Mouse (Mus musculus) midbrain, embryonic 14.5 days (tissue): ENCODE measurements at regions not wholly inside any gene's neighbourhood (a gene's known extent, or its start where the extent isn't known, plus 50 kb on each side); places are given as distances from the start of the nearest gene placed in this dataset.

ENCODE experiments used
- ATAC-seq: fragments of 200-750 bp; cut with Nextera tagmentation; 2 replicates; pipeline ENCODE4 v1.8.0; 2017; ENCODE audit warnings: moderate number of reproducible peaks, moderate library complexity; ENCODE audit not compliant: low FRiP score, low TSS enrichment
- DNase-seq: peaks from one replicate; pipeline ENCODE4 v3.0.0-alpha.2; 2015
- H3K27ac ChIP-seq: fragments of 300-500 bp; sonication (generic); replicated peaks from 2 replicates; pipeline ENCODE4 v1.5.1; 2014; ENCODE audit warnings: mild to moderate bottlenecking, low read depth, low read length, moderate library complexity
- H3K27me3 ChIP-seq: fragments of 300-500 bp; sonication (generic); 2 replicates; pipeline ENCODE4 v1.6.1; 2014; ENCODE audit warnings: low read length, control low read depth, mixed read lengths; ENCODE audit not compliant: control insufficient read depth, insufficient read depth
- H3K36me3 ChIP-seq: fragments of 300-500 bp; sonication (generic); 2 replicates; pipeline ENCODE4 v1.6.1; 2014; ENCODE audit warnings: low read length, control low read depth; ENCODE audit not compliant: control insufficient read depth, insufficient read depth
- H3K4me1 ChIP-seq: fragments of 300-500 bp; sonication (generic); 2 replicates; pipeline ENCODE4 v1.6.1; 2014; ENCODE audit warnings: mild to moderate bottlenecking, antibody characterized with exemption, low read length, control low read depth; ENCODE audit not compliant: control insufficient read depth, insufficient read depth
- H3K4me2 ChIP-seq: fragments of 300-500 bp; sonication (generic); 2 replicates; pipeline ENCODE4 v1.6.1; 2014; ENCODE audit warnings: mild to moderate bottlenecking, low read length, moderate library complexity
- H3K4me3 ChIP-seq: fragments of 300-500 bp; sonication (generic); replicated peaks from 2 replicates; pipeline ENCODE4 v1.5.1; 2014; ENCODE audit warnings: low read depth, low read length
- H3K9ac ChIP-seq: fragments of 300-500 bp; sonication (generic); replicated peaks from 2 replicates; pipeline ENCODE4 v1.6.1; 2014; ENCODE audit warnings: mild to moderate bottlenecking, low read length, moderate library complexity
- H3K9me3 ChIP-seq: fragments of 300-500 bp; sonication (generic); 2 replicates; pipeline ENCODE4 v1.6.1; 2016; ENCODE audit warnings: low read length, control low read depth, mixed read lengths; ENCODE audit not compliant: control insufficient read depth
- whole genome bisulfite sequencing: fragments of 180-500 bp; shearing (Covaris S2); extraction: QIAGEN DNeasy Blood & Tissue Kit; methylation state at CpG from one replicate; pipeline ENCODE4 v1.1.7; 2014; 5-methylcytosine and 5-hydroxymethylcytosine counted together

- Histone ChIP-seq H3K27ac (no peak overlapping the region), H3K4me2 (no peak overlapping the region), H3K27me3 (no peaks in the 10 kb centered on the region), H3K9ac (no peak overlapping the region), H3K4me1 (no peaks in the 10 kb centered on the region), H3K4me3 (no peak overlapping the region), H3K36me3 (no peaks in the 10 kb centered on the region), H3K9me3 (no peaks in the 10 kb centered on the region)
- ATAC-seq (no peak), DNase-seq (no peak)
- 61% methylated on average over 4 of the region's 4 CpGs for WGBS
Measured at GRCm38 (mm10) chr15:87398396-87398795, 145.7 kb upstream of the Fam19a5 start.

DNA sequence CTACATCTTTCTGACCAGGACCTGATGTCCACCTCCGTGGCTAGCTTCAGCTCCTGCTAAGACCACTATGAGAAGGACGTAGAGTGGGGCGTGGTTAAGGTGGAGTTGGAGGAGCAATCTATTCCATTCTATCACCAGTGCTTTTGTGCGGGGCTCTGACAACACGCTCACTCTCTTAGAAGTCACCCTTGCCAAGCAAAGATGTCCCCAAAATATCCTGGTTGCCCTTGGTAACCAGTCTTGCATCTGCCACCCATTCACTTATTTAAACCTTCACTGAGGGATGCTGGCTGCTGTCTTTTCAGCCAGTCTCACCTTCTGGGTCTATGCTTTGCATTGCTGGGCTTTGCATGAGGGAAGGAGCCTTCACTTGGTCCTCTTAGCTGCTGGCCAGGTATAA lies 138.4 kb upstream of the Fam19a5 start:
- Histone ChIP-seq H3K27me3 (no peaks in the 10 kb centered on the region), H3K27ac (no peak overlapping the region), H3K4me1 (no peaks in the 10 kb centered on the region), H3K4me2 (no peak overlapping the region), H3K9ac (no peak overlapping the region), H3K4me3 (no peak overlapping the region), H3K9me3 (no peaks in the 10 kb centered on the region), H3K36me3 (no peaks in the 10 kb centered on the region)
- DNase-seq: no peak
- no peak for ATAC-seq
- 88% methylated on average over 5 of the region's 5 CpGs for WGBS

DNA sequence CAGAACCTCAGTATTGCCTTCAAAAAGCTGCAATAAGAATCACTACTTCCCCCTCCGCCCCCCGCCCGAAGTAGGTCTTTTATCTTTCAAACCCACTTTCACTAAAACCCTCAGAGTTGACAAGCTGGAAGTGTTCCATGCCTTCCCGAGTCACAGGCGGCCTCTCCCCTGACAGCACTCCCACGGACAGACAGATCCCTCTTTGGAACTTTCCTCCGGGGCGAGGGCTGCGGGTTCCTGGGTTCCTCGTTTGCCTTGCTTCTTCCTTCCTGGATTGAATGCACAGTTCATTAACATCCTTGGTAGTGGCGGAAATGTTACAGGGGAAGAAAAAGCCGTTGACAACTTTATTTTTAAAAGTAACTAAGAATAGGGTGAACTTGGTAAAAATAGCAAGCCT lies 132.1 kb upstream of the Fam19a5 start:
- WGBS: 69% methylated on average over 12 of the region's 12 CpGs

DNA sequence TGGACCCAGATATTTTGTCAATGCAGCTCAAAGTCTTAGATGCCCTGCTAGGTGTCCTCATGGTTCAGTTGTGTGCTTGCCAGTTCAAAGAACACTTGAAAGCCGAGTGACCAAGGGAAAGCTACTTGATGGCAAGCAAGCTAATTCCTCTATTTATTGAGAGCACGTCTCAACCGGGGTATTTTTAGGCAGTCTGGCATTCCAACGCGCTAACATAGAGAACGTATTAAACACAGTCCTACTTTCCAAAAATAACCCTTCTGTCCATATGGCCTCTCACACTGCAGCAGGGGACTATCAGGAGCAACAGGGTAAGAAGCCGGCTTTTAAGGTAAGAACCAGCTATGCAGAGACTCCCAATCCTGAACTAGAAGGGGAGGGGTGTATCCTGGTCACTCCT lies 128.1 kb upstream of the Fam19a5 start:
- H3K9me3 ChIP-seq: no peaks in the 10 kb centered on the region

More for the DNA sequence above, 132.1 kb upstream of the Fam19a5 start:
- Histone ChIP-seq H3K4me1 (no peaks in the 10 kb centered on the region), H3K9ac (no peak overlapping the region), H3K27me3 (no peaks in the 10 kb centered on the region), H3K4me3 (no peak overlapping the region), H3K27ac (no peak overlapping the region), H3K4me2 (no peak overlapping the region), H3K9me3 (no peaks in the 10 kb centered on the region), H3K36me3 (no peaks in the 10 kb centered on the region)
- DNase-seq (no peak), ATAC-seq (no peak)

DNA sequence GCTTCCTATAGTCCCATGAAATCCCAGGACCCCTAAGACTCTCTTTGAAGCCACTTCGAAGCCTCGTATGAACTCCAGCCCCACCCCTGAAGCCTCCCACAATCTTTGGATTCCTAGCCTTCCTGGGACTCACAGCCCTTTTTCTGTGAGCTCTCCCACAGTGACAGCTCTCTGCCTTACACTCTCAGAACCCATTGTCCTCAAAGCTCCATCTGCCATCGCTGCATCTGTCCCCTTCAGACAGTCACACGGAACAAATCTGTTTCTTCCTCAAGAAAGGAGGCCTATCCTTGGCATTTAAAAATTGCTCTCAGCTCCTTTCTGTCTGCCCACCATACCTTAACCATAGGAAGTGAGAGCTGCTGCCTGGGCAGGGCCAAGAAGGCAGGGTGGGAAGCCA lies 122.4 kb upstream of the Fam19a5 start:
- Histone ChIP-seq H3K27me3 (no peaks in the 10 kb centered on the region), H3K4me2 (no peak overlapping the region), H3K4me3 (no peak overlapping the region), H3K36me3 (no peaks in the 10 kb centered on the region), H3K4me1 (no peaks in the 10 kb centered on the region), H3K27ac (no peak overlapping the region), H3K9me3 (no peaks in the 10 kb centered on the region), H3K9ac (no peak overlapping the region)
- ATAC-seq (no peak), DNase-seq (no peak)
- WGBS: 89% methylated on average over 4 of the region's 4 CpGs

More for the DNA sequence above, 128.1 kb upstream of the Fam19a5 start:
- H3K36me3 ChIP-seq: no peaks in the 10 kb centered on the region
- 86% methylated on average over 7 of the region's 7 CpGs for WGBS
- H3K4me2 ChIP-seq: no peak overlapping the region
- no peak overlapping the region for H3K9ac ChIP-seq
- H3K4me1 ChIP-seq: no peaks in the 10 kb centered on the region
- no peak overlapping the region for H3K27ac ChIP-seq
- no peaks in the 10 kb centered on the region for H3K27me3 ChIP-seq
- ATAC-seq (no peak), DNase-seq (no peak)
- H3K4me3 ChIP-seq: no peak overlapping the region

DNA sequence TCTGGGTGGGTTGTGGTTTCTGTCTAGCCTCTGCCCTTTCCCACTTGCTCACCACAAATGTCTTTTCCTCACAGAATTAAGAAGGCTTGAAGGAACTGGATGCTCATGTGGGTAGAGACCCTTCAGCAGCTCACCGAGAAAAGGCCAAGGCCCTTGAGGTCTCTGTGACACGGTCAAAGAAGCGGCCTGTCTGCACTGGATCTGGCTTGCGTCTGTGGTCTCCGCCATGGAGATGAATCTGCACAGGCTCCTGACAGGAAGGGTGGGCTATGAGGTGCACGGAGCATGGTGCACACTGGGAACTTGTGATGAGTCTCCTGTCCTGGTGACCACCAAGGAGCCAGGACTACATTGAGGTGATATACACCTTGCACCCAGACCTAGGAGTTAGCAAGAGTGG lies 110.8 kb upstream of the Fam19a5 start:
- no peak overlapping the region for H3K27ac ChIP-seq
- H3K9ac ChIP-seq: no peak overlapping the region
- H3K4me3 ChIP-seq: no peak overlapping the region
- no peaks in the 10 kb centered on the region for H3K36me3 ChIP-seq
- H3K4me2 ChIP-seq: no peak overlapping the region
- ATAC-seq: no peak
- no peaks in the 10 kb centered on the region for H3K9me3 ChIP-seq
- no peaks in the 10 kb centered on the region for H3K27me3 ChIP-seq
- no peak for DNase-seq
- H3K4me1 ChIP-seq: no peaks in the 10 kb centered on the region
- WGBS: 93% methylated on average over 6 of the region's 6 CpGs

- H3K9ac ChIP-seq: no peak overlapping the region
- ATAC-seq: no peak
- H3K36me3 ChIP-seq: no peaks in the 10 kb centered on the region
- 96% methylated on average over 12 of the region's 12 CpGs for WGBS
- no peak for DNase-seq
- H3K9me3 ChIP-seq: no peaks in the 10 kb centered on the region
- H3K27me3 ChIP-seq: no peaks in the 10 kb centered on the region
- no peak overlapping the region for H3K4me2 ChIP-seq
- no peaks in the 10 kb centered on the region for H3K4me1 ChIP-seq
- H3K4me3 ChIP-seq: no peak overlapping the region
- no peak overlapping the region for H3K27ac ChIP-seq
Measured at GRCm38 (mm10) chr15:87433901-87434300, 110.2 kb upstream of the Fam19a5 start.

GRCm38 (mm10) chr15:87435566-87435965 lies 108.5 kb upstream of the Fam19a5 start:
- H3K4me1 ChIP-seq: no peaks in the 10 kb centered on the region
- DNase-seq (no peak), ATAC-seq (no peak)
- H3K27ac ChIP-seq: no peak overlapping the region
- no peak overlapping the region for H3K4me2 ChIP-seq
- H3K4me3 ChIP-seq: no peak overlapping the region
- 93% methylated on average over 2 of the region's 2 CpGs for WGBS
- no peaks in the 10 kb centered on the region for H3K36me3 ChIP-seq
- H3K27me3 ChIP-seq: no peaks in the 10 kb centered on the region
- no peak overlapping the region for H3K9ac ChIP-seq
- H3K9me3 ChIP-seq: no peaks in the 10 kb centered on the region

DNA sequence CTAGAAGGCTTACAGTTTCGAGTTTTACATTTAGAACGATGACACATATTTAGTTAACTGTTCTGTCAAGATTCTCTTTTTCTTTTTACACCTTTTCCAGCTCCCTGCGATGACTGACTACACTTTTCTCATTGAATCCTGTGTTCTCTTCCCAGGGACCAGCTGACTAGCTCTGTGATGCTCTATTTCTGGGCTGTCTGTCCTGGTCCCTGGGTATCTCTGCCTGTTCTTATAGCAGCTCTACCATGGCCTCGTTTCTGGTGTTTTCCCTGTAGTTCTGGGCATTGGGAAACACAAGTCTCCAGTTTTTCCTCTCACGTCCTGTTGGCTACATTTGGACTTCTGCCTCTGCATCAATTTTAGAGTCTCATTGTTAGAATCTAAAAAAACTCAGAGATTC lies 106.5 kb upstream of the Fam19a5 start:
- H3K9ac ChIP-seq: no peak overlapping the region
- no peaks in the 10 kb centered on the region for H3K4me1 ChIP-seq
- H3K27ac ChIP-seq: no peak overlapping the region
- ATAC-seq: no peak
- no peak overlapping the region for H3K4me3 ChIP-seq
- no peak overlapping the region for H3K4me2 ChIP-seq
- DNase-seq: no peak
- no peaks in the 10 kb centered on the region for H3K9me3 ChIP-seq
- H3K27me3 ChIP-seq: no peaks in the 10 kb centered on the region
- H3K36me3 ChIP-seq: no peaks in the 10 kb centered on the region
- WGBS: 71% methylated on average over 5 of the region's 5 CpGs
